Mouse (Mus musculus): ENCODE data around the gene Ovol1.
A peak's percentile ranks its signal among the peaks of the same experiment; 100 is the strongest.

The Ovol1 gene

DNA sequence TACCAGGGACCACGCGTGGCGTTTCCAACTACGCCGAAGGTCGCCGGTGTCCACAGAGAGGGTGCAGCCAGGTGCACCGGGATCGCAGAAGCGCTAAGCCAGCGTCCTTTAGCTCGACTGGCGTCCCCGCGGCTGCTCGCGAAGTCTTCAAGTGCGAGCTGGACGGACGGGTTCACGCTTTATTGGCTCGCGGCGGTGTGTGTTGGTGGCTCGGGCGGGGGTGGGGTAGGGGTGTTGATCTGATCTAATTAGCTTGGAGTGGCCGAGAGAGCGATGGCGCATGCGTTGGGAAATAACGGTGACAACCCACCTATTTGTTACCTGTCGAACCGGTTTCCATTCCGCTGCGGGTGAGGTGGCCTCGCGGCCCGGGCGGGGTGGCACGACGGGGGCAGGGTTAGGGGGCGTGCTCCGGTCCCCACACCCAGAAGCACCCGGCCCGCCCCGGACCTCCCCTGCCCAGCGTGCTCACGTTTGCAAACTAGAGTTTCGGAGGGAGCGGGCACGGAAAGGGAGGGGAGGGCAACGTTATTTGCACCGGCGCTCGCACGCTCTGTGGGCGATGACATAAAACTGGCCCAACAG is at the start of gene Ovol1:
Ovol1 (minus strand) TSS at position 190 of the 585 bp plus-strand sequence.
- no peak for DNase-seq (ENCODE audit: low spot score in 2 of 2)

DNA sequence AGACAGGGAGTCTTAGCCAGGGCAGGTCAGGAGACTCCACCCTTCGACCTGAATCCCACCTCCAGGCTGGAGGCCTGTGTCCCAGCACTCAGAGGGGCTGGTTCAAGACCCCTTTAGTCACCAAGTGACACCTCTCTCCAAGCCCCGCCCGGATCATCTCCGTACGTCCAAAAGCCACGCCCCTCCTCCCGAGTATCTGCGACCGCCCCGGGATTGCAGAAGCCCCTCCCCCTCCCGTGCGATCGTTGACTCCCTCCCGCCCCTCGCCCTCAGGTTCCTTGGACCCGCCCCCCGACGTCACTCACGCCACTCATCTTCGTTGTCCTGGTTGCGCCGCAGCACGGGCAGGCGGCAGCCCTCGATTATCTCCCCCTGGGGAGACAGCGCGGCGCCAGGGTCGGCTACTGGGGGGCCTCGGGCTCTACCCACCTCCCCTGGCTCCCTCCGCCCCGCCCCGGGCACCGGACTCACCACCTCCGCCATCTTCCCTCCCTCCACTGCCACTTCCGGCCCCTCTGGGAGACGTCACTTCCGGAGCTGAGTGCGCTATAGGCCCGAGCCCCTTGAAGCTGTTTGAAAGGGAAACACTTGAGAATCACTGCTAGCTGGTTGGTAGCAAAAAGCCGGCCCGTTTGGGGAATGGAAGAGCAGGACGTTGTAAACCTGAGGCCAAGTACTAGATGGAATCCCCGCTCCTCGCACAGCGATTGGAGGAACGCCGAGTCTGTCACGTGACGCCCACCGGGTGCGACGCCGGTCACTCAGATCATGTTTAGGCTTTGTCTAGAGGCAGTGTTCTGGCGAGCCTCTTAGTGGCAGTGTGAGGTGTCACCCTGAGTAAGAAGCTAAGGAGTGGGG is 49.3 kb upstream of the Ovol1 start, which contains the start of gene Kat5:
Kat5 (minus strand) TSS at position 691 of the 858 bp plus-strand sequence.
- DNase-seq (ENCODE audit: low spot score in 2 of 2): peak; percentile 76 to 91

DNA sequence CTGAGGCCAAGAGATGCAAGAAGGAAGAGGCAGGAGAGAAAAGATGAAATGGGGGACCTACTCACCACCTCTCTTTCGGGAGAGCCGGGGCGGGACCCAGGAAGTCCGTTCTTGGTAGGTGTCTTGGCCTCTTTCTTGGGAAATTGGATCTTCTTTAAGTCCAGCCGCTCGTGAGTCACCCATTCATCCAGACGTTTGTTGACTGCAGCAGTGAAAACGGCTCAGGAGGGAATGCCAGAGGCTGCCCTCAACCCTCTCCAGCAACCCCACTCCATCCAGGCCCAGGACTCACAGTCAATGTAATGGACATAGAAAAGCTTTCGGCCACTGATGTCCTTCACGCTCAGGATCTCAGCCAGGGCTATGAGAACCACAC is 48.7 kb upstream of the Ovol1 start:
- DNase-seq (ENCODE audit: low spot score in 2 of 2): no peak

DNA sequence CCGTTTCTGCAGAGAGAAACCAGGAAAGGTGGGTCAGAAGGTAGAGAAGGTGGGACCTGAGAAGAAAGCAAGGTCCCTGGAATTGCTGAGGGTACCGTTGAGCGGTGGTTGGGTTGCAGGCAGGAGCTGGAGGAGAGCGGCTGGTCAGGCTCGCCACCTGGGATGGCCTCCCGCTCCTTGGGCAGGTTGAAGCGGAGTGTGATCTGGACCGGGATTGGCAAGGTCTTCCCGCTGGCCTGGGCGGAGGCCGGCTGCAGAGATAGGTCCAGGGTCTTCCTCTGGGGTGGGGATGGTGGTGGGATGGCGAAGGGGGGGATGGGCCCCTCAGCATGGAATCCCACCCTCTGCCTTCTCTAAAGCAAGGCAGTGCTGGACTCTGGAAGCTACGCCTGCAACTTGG is 48.3 kb upstream of the Ovol1 start:
- DNase-seq (ENCODE audit: low spot score in 2 of 2): no peak

DNA sequence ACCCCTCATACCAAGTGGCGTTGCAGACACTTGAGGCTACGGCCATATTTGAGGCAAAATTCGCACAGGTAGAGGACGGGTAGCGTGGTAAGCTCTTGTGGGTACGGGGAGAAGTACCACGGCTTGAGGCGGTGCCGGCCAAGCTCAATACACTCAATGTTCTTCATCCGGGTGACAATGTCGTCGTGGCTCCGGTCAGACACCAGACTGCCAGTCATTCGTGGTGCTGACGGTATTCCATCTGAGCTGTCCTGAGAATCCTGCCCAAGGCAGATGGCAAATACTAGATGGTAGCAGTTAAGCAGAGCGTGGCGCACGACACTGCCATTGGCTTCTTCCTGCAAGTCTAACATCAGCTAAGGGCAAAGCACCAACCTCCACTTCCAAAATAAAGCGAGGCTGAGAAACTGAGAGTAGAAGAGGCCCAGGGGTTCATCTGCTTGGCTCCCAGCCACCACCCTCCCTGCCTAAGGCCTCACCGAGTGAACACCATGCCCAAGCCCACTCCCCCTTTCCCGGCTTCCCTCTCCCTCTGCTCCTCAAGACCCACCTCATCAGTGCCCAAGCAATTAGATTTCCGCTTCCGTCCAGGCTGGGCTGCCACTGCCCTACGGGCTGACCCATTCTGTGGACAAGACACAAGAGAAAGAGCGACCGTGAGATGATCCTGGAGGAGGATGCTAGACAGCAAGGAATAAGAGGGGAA is 47.4 kb upstream of the Ovol1 start:
- no peak for DNase-seq (ENCODE audit: low spot score in 2 of 2)

DNA sequence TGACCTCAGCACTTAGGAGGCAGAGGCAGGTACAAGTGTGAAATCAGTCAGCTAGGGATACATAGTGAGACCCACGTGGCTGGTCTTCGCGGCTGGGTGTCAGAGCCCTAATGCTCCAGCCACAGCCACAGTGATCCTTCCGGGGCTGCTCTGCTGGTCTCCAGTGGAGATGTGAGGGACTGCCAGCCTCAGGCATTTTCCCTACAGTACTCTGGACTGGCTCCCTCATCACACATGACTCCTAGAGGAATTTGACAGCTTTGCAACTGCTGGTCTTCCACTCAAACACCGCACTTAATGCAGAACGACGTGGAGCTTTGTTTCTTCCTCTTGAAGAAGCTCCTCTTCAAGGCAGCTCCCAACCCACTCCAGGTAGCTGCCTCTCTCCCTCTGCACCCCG is 45.8 kb upstream of the Ovol1 start:
- no peak for DNase-seq (ENCODE audit: low spot score in 2 of 2)

DNA sequence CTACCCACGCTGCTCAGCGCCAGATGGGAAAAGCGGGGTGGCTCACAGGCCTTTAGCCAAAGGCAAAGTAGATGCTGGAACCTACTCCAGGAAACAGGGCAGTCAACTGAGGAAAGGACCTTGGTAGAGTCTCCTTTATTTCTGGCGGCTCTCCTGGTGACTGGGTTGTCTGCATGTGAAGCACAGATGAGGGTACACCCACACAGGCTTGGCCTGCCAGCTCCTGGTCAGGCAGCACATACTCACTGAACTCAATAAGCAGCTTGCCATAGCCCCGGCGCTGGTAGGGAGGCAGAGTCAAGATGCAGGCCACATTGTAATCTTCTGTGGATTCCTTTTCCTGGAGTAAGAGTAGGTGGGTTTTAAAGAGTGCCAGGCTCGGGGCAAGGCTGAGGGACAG is 44.7 kb upstream of the Ovol1 start:
- no peak for DNase-seq (ENCODE audit: low spot score in 2 of 2)

DNA sequence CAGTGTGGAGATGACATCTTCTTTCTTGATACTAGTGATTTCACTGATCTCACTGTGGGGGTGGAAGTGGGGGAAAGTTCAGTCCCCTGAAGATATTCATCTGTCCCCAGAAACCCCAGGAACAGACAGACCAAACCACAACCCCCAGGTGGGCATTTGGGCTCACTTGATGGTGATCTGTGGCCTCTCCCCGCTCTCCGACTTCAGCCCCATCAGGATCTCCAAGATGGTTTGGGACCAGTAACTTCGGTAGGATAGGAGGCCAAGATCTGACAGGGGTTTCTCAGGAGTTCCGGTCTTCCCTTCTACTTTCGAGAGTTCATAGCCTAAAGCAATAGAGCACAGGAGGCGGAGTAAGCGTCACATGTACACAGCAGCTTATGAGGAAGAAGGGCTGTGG is 43.2 kb upstream of the Ovol1 start:
- DNase-seq (ENCODE audit: low spot score in 2 of 2): no peak

DNA sequence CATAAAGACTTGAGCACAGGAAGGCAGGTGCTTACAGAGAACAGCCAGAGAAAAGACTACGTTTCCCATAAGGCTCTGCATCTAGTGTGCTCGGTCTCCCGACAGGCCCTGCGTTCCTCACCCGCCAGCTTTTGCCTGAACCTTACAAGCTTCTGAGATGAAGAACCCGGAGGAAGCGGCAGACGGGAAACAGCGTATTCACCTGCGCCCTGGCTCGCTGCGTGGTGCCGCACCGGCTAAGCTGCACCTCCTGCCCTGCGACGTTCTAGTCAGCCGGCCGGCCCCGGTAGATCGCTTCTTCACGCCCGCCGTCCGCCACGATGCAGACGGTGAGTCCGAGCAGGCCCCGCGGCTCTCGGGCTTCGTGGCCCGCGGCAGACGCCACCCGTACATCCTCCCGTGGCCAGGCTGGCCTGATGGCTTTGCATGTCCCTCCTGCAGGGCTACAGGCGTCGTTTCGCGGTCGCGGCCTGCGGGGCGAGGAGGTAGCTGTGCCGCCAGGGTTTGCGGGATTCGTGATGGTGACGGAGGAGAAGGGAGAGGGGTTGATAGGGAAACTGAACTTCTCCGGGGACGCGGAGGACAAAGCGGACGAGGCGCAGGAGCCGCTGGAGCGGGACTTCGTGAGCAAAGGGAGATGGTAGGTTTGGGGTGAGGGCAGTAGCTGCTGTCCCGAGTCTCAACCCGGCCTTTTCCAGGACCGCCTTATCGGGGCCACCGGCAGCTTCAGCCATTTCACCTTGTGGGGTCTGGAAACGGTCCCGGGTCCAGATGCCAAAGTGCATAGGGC is 41.5 kb upstream of the Ovol1 start, which contains the start of gene Rnaseh2c:
Rnaseh2c (plus strand) TSS at position 122 of the 790 bp plus-strand sequence.
- DNase-seq (ENCODE audit: low spot score in 2 of 2): peak; percentile 44 to 66

DNA sequence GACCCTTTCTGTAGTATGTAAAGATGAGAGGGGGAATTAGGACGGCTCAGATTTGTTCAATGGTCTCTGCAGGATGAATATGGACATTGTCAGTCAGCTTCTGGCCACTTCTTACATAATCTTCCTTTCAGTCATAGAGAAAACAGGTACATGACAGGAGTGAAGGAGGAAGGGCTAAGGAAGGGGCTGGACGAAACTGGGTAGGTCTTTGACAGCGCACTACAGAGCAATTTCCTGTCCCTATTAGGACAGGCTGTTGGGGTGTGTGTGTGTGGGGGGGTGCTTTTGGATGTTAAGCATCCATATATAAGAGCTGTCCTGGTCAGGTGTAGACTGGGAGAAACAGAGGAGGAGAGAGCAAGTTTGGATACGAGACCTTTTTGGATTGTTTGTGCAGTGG is 38.8 kb upstream of the Ovol1 start:
- no peak for DNase-seq (ENCODE audit: low spot score in 2 of 2)

DNA sequence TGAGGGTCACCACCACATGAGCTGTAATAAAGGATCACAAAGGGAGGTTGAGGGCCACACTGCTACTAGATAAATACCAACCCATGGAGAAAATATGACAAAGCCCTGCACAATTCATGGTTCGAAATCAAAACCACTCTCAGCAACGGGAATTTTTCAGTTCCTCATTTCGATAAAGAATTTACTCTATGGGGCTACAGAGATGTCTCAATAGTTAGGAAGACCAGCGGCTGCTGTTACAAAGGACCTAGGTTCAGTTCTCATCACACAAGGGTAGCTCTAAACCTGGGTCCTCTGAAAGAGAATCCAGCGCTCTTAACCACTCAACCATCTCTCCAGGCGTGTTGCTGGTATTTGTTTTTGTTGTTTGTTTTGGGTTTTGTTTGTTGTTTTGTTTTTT is 31.4 kb upstream of the Ovol1 start:
- DNase-seq (ENCODE audit: low spot score in 2 of 2): no peak

DNA sequence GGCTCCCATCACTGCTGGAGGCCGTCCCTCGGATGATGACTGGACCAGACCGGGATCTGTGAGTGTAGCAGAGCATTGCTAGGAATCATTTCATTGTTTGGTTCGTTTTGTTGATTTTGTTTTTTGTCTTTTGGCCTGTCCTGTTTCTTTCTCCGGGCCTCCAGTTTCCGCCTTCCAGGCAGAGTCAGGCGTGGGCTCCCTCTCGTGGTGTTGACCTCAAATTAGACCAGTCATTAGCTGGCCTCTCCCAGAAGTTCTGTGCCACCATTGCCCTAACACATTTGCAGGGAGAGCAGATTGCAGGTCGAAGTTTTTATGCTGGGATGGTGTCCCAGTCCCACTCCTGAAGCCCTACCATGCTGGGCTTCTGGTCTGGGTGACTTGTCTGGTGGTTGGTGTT is 28.7 kb upstream of the Ovol1 start:
- DNase-seq (ENCODE audit: low spot score in 2 of 2): no peak

DNA sequence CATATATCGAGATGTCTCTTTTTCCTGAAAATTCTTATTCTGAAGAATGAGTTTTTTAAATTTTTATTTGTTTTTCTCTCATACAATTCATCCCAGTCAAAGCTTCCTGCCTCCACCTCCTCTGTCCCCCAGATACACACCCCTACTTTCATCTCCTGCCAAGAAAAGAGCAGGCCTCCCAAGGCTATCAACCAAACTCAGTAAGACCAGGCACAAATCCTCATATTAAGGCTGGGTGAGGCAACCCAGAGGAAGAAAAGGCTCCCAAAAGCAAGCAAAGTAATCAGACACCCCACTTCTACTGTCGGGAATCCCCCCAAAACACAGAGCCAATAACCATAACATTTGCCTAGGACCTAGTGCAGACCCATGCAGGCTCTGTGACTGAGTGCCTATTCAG is 21.5 kb upstream of the Ovol1 start:
- DNase-seq (ENCODE audit: low spot score in 2 of 2): no peak

DNA sequence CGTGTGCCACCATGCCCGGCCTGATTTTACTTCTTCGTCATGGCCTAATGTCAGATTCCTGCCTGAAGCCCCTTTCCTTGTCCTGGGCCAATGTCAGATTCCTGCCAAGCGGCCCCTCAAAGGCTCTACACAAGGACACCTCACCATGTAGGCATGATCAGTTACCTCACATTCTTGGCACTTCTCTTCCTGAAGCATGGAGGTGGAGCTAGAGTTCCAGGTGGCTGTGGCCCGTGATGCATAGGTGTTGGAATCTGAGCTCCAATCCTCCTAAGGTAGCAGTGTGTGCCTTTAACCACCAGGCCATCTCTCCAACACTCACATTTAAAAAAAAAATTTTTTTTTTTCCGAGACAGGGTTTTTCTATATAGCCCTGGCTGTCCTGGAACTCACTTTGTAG is 20.3 kb upstream of the Ovol1 start:
- no peak for DNase-seq (ENCODE audit: low spot score in 2 of 2)

DNA sequence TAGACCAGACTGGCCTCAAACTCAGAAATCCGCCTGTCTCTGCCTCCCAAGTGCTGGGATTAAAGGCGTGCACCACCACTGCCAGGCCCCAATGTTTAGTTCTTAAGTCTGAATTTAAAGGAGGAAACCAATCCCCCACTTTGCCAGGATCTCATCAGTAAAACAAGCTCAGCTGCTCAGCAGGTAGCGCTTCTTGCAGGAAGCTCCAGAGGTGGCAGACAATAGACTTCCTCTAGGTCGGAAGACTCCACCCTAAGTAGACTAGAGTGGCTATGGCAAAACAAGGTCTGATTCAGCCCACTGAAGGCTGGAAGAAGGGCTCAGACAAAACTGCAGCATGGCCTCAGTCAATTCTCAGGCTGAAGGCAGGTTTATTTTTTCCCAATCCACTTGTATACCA is 19.5 kb upstream of the Ovol1 start:
- DNase-seq (ENCODE audit: low spot score in 2 of 2): no peak

DNA sequence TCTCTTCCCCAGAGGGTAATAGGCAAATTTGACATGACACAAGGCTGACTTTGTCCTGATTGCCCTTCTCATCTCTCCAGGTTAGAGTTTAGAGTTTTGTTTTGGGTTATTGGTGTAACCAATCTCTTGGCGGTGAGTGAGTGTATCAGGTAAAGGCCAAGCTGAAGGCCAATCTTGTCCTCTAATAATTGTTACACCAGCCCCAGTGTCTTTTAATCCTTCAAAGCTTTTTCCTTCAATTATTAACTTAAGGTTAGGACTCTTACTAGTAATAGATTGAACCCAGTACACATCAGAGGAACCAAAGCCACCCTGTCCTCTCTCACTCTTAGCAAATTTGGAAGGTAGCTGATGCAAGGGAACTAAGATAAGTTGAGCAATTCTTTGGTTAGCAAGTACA is 14.9 kb upstream of the Ovol1 start:
- DNase-seq (ENCODE audit: low spot score in 2 of 2): no peak

DNA sequence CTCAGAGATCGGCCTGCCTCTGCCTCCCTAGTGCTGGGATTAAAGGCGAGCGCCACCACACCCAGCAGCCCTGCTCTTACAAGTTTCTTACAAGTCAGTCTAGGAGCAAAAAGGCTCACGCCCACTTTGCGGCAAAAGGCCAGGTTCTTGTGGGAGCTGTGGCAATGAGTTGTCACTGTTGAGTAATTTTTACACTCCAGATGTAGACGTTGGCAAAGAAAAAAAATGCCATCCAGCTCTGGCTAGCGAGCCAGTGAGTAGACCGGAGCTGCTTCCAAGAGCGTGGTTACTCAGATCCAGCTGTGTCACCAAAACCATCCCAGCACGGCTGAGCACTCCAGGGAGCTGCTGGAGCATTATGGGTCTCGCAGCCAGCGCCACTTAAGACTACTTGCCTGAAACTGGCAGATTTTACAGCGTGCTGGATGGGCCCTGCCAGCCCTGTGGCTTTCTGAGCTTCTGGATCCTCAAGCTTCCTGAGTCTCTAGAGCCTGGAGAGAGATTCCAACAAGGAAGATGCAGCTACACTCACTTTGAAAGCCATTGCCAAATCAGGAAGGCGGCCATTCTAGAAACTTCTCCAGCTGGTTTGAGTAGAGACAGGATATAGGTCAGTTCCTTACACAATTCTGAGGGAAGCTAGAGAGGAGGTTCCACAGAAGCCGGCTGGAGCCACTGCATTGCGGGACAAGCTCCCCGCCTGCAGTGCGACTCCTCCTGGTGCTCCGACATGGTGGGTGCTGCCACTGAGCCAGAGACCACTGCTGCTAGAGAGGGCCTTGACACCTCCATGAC is 12.1 kb upstream of the Ovol1 start:
- DNase-seq (ENCODE audit: low spot score in 2 of 2): peak in 1 of 2 experiments; percentile 19

DNA sequence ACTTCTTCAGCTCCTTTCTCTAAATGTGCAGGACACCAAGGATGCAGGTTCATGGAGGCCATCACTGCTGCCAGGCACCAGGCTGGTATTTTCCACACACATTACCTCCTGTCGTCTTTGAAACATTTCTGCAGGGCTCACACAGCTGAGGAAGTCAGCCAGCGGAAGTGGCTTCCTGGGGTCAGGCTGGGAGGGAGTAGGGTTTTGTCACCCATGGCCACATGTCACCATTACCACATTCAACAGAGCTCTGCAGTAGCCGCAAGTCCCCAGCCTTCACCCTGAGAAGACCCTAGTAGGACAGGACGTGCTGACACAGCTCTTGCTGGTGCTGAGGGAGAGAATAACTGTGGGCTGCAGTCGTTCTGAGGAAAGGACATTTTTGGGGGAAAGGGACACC is 11.4 kb upstream of the Ovol1 start:
- no peak for DNase-seq (ENCODE audit: low spot score in 2 of 2)

DNA sequence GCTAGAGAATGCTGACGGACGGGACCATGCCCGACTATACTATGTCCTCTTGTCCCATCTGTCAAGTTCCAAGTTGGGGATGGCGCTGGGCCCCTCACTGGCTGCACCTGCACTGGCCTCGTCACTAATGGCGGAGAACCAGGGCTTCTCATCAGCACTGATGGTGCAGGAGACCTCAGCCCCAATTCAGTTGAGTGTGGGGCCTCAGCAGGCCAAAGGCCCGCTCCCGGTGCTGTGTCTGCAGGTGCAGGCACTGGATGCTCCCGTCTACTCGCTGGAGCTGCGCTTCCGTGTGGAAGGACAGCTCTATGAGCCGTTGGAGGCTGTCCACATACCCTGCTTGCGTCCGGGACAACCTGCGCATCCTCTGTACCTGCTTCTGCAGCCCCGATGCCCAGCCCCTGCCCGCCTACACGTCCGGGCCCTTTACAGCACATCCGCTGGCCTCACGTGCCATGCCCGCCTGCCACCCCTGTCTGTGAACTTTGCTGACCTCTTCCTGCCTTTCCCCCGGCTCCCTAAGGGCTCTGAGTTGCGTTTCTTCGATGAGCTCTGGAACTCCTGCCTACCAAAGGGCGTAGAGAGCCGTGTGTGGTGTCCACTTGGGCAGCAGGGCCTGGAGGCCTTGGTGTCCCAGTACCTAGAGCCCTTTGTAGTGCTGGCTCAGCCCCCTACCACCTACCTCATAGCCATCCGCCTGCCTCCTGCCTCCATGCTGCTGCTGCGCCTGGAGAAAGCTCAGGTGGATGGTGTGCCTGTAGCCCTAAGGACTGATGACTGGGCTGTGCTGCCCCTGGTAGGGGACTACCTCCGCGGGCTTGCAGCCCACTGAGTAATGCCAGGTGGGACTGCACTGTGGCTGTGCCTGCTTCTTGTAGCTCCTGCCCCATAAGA is 10.2 kb upstream of the Ovol1 start:
- DNase-seq (ENCODE audit: low spot score in 2 of 2): peak in 1 of 2 experiments; percentile 19

DNA sequence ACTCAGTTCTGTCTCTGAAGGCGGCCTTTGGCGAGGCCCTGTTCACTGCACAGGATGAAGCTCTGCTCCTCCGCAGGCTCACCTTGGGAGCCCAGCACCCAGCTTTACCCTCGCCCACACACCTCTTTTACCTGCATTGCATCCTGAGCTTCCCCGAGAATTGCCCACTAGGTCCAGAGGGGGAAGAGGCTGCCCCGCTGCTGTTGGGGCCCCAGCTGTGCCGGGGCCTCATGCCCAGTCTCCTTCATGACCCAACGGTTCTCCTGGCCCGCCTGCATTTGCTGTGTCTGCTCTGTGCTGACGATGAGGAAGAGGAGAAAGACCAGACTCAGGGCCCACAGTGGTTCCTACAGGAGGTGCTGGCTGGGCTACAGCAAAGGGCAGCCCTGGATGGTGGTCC is 9.1 kb upstream of the Ovol1 start:
- DNase-seq (ENCODE audit: low spot score in 2 of 2): peak in 1 of 2 experiments; percentile 4
